Mouse (Mus musculus) myocyte (in vitro differentiated cells): Measurements from ENCODE around the gene Rapgef6. TPM values are rescaled to one million over a fixed set of nuclear protein-coding genes. Genes with fewer than 3 reads are reported as not detected.

ENCODE experiments used
- H3K27me3 ChIP-seq: one replicate; pipeline ENCODE4 v1.6.1; 2011; ENCODE audit not compliant: control insufficient read depth, insufficient read depth, insufficient read length
- H3K36me3 ChIP-seq: one replicate; pipeline ENCODE4 v1.6.1; 2011; ENCODE audit not compliant: control insufficient read depth, insufficient read depth
- H3K4me2 ChIP-seq: one replicate; pipeline ENCODE4 v1.6.1; 2011; ENCODE audit warnings: low read depth, control low read depth
- H3K4me3 ChIP-seq: one replicate; pipeline ENCODE4 v1.5.1; 2011; ENCODE audit warnings: mild to moderate bottlenecking, control low read depth, moderate library complexity
- H3K79me2 ChIP-seq: one replicate; pipeline ENCODE4 v1.6.1; 2011; ENCODE audit not compliant: control insufficient read depth, insufficient read depth
- H3ac ChIP-seq: one replicate; pipeline ENCODE4 v1.6.1; 2011; ENCODE audit not compliant: control insufficient read depth, insufficient read length
- CEBPB ChIP-seq: IDR thresholded peaks from 2 replicates; pipeline ENCODE4 v1.6.1; 2011; ENCODE audit warnings: mild to moderate bottlenecking, moderate library complexity; ENCODE audit not compliant: poor library complexity, insufficient read depth, severe bottlenecking
- E2F4 ChIP-seq: IDR thresholded peaks from one replicate; pipeline ENCODE4 v1.6.1; 2011; ENCODE audit warnings: mild to moderate bottlenecking, control low read depth, moderate library complexity; ENCODE audit not compliant: insufficient read depth
- MAX ChIP-seq: IDR thresholded peaks from one replicate; pipeline ENCODE4 v1.6.1; 2011; ENCODE audit warnings: low read depth, mild to moderate bottlenecking, control low read depth
- MYOD1 ChIP-seq, 3 experiments: IDR thresholded peaks; one replicate each; pipeline ENCODE4 v1.6.1; 2011; ENCODE audit warnings: control low read depth in 2 of 3, low read depth in 2 of 3, mild to moderate bottlenecking in 2 of 3, moderate library complexity in 1 of 3; ENCODE audit not compliant: insufficient read length in 2 of 3, control insufficient read depth in 1 of 3
- MYOG ChIP-seq, 3 experiments: IDR thresholded peaks; one replicate each; pipeline ENCODE4 v1.6.1; 2011; ENCODE audit warnings: control low read depth in 2 of 3, low read depth in 2 of 3, mild to moderate bottlenecking in 2 of 3; ENCODE audit not compliant: insufficient read length in 2 of 3, control insufficient read depth in 1 of 3, insufficient read depth in 1 of 3
- POLR2A ChIP-seq: IDR thresholded peaks from one replicate; pipeline ENCODE4 v1.6.1; 2011; ENCODE audit warnings: low read depth, mild to moderate bottlenecking, control low read depth, moderate library complexity; ENCODE audit not compliant: insufficient read length
- POLR2AphosphoS2 ChIP-seq: IDR thresholded peaks from one replicate; pipeline ENCODE4 v1.6.1; 2011; ENCODE audit warnings: low read depth, control low read depth; ENCODE audit not compliant: insufficient read length
- REST ChIP-seq: IDR thresholded peaks from one replicate; pipeline ENCODE4 v1.6.1; 2011; ENCODE audit warnings: mild to moderate bottlenecking, control low read depth, moderate library complexity; ENCODE audit not compliant: insufficient read depth, insufficient read length
- SRF ChIP-seq: IDR thresholded peaks from one replicate; pipeline ENCODE4 v1.6.1; 2011; ENCODE audit warnings: low read depth; ENCODE audit not compliant: control insufficient read depth, insufficient read length
- TCF12 ChIP-seq: IDR thresholded peaks from one replicate; pipeline ENCODE4 v1.6.1; 2011; ENCODE audit warnings: mild to moderate bottlenecking, control low read depth; ENCODE audit not compliant: poor library complexity, insufficient read depth, severe bottlenecking
- TCF3 ChIP-seq: IDR thresholded peaks from one replicate; pipeline ENCODE4 v1.6.1; 2011; ENCODE audit warnings: low read depth, control low read depth; ENCODE audit not compliant: insufficient read length
- USF1 ChIP-seq: IDR thresholded peaks from one replicate; pipeline ENCODE4 v1.6.1; 2011; ENCODE audit warnings: low read depth, mild to moderate bottlenecking, control low read depth, moderate library complexity
- polyA plus RNA-seq: library from polyadenylated mRNA; unstranded; fragments of >200 nt; fragmentation: generic; extraction: Trizol; gene quantifications from one replicate; pipeline ENCODE4 v1.2.1, GENCODE M21; 2012; ENCODE audit warnings: missing spikeins

Rapgef6 gene
- polyA plus RNA-seq, 1 experiment = 3.1 TPM

DNA sequence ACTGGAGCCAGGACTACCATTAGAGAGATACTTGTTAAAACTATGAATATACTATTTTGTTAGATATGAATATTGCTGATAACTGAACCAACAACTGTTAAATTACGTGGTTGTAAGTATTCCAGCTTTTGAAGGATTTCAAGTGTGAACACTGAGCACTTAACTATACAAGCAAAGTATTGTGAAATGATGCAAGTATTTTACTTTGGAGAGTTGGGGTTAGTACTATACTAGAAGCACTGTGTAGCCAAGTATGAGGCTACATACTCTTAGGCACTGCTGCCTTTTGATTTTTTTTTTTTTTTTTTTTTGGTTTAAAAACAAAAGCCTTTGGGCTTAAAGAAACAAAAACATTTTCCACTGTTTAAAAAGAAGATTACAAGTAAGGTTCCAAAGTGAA is 91.9 kb downstream of the Rapgef6 start:
- no peaks in the 10 kb centered on the region for H3K79me2 ChIP-seq
- no peaks in the 10 kb centered on the region for H3K27me3 ChIP-seq
- TF ChIP-seq POLR2AphosphoS2 = no peak
- TF ChIP-seq TCF3 = no peak
- no peak for TF ChIP-seq USF1
- no peak overlapping the region for H3K4me3 ChIP-seq
- no peak overlapping the region for H3ac ChIP-seq
- no peak overlapping the region for H3K4me2 ChIP-seq
- peaks cover 7% of the 10 kb centered on the region for H3K36me3 ChIP-seq

DNA sequence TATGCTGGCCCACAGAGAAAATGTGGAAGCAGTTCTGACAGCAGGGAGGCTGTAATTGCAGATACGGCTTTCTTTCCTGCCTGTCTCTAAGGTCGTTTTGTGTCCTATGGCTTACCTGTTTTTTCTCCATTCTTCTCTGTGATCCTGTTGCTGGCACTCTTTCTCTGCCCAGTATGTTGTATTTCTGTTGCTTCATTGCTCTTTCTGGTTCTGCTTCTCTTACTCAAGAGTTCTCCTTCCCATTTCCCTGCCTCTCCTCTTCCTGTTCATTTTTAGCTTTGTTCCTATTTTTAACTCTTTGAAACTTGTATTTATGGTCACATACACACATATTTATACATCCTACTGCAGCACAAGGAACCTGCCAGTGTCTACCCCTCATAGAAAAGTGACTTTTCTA is 96.2 kb downstream of the Rapgef6 start:
- Histone ChIP-seq H3K4me2 (no peak overlapping the region), H3K4me3 (no peak overlapping the region), H3ac (no peak overlapping the region), H3K36me3 (peaks cover 6% of the 10 kb centered on the region), H3K27me3 (no peaks in the 10 kb centered on the region), H3K79me2 (no peaks in the 10 kb centered on the region)
- TF ChIP-seq POLR2A = no peak
- no peak for TF ChIP-seq E2F4
- TF ChIP-seq SRF = no peak
- no peak for TF ChIP-seq USF1
- no peak for TF ChIP-seq REST
- TF ChIP-seq POLR2AphosphoS2 = no peak
- no peak for TF ChIP-seq CEBPB
- no peak for TF ChIP-seq TCF3
- TF ChIP-seq MYOG (IDR thresholded peaks at IDR 0.05; ENCODE audit: control insufficient read depth in 1 of 3, insufficient read depth in 1 of 3, insufficient read length in 2 of 3, low read depth in 2 of 3) = no peak
- TF ChIP-seq MAX = no peak
- TF ChIP-seq TCF12 = no peak

DNA sequence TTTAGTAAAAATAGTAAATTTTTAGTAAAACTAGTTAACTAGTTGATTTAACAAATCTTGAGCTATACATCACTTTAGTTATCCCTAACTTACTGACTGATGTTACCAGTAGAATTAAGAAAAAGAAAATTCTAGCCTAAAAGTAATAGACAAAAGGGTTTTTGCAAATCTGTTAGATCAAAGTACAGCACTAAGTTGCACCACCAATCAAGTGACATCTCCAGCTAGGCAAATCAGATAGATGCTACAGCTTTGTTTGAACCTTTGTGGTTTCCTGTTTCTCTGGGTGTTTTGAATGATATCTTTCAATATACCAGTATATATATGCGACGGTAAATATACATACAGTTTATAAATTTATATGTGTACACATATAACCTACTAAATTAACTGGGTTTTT is 99.1 kb downstream of the Rapgef6 start:
- Histone ChIP-seq H3K27me3 (no peaks in the 10 kb centered on the region), H3ac (no peak overlapping the region), H3K4me2 (no peak overlapping the region), H3K79me2 (no peaks in the 10 kb centered on the region), H3K4me3 (no peak overlapping the region), H3K36me3 (peaks cover 6% of the 10 kb centered on the region)
- no peak for TF ChIP-seq MAX

GRCm38 (mm10) chr11:54626905-54627304 is 104.3 kb downstream of the Rapgef6 start:
- no peaks in the 10 kb centered on the region for H3K27me3 ChIP-seq
- H3ac ChIP-seq = no peak overlapping the region
- TF ChIP-seq MYOG (IDR thresholded peaks at IDR 0.05; ENCODE audit: control insufficient read depth in 1 of 3, insufficient read depth in 1 of 3, insufficient read length in 2 of 3, low read depth in 2 of 3) = no peak
- TF ChIP-seq REST = no peak
- H3K4me3 ChIP-seq = no peak overlapping the region
- H3K4me2 ChIP-seq = no peak overlapping the region
- peaks cover 10% of the 10 kb centered on the region for H3K36me3 ChIP-seq
- H3K79me2 ChIP-seq = no peaks in the 10 kb centered on the region

DNA sequence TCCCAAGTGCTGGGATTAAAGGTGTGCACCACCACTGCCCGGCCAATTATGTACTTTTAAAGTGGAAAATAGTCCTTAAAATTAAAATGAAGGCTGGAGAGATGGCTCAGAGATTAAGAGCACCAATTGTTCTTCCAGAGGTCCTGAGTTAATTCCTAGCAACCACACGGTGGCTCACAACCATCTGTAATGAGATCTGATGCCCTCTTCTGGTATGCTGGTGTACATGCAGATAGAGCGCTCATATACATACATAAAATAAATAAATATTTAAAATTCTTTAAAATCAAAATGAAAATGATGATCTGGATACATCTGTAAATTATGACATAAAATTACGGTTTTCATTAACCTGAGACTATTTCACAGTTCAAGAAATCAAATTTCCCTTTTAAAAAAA is 123.8 kb downstream of the Rapgef6 start:
- no peaks in the 10 kb centered on the region for H3K79me2 ChIP-seq
- H3ac ChIP-seq = no peak overlapping the region
- TF ChIP-seq USF1 (no peak), MYOG (IDR thresholded peaks at IDR 0.05; ENCODE audit: control insufficient read depth in 1 of 3, insufficient read depth in 1 of 3, insufficient read length in 2 of 3, low read depth in 2 of 3) (no peak), MYOD1 (IDR thresholded peaks at IDR 0.05; ENCODE audit: control insufficient read depth in 1 of 3, insufficient read length in 2 of 3, low read depth in 2 of 3) (no peak), TCF3 (no peak), POLR2A (no peak), REST (no peak), MAX (no peak), SRF (no peak), POLR2AphosphoS2 (no peak), TCF12 (no peak), E2F4 (no peak), CEBPB (no peak)
- peaks cover 8% of the 10 kb centered on the region for H3K36me3 ChIP-seq
- H3K4me2 ChIP-seq = no peak overlapping the region
- no peak overlapping the region for H3K4me3 ChIP-seq
- no peaks in the 10 kb centered on the region for H3K27me3 ChIP-seq

GRCm38 (mm10) chr11:54648573-54648972 is 125.9 kb downstream of the Rapgef6 start:
- Histone ChIP-seq H3K4me2 (no peak overlapping the region), H3K36me3 (peaks cover 5% of the 10 kb centered on the region), H3K4me3 (no peak overlapping the region), H3K79me2 (no peaks in the 10 kb centered on the region), H3K27me3 (no peaks in the 10 kb centered on the region), H3ac (no peak overlapping the region)
- TF ChIP-seq TCF3 = no peak
- TF ChIP-seq POLR2AphosphoS2 = no peak
- TF ChIP-seq REST = no peak
- TF ChIP-seq POLR2A = no peak
- TF ChIP-seq MYOG (IDR thresholded peaks at IDR 0.05; ENCODE audit: control insufficient read depth in 1 of 3, insufficient read depth in 1 of 3, insufficient read length in 2 of 3, low read depth in 2 of 3) = no peak
- no peak for TF ChIP-seq E2F4
- TF ChIP-seq USF1 = no peak
- TF ChIP-seq CEBPB = no peak
- TF ChIP-seq TCF12 = no peak
- TF ChIP-seq MAX = no peak
- TF ChIP-seq SRF = no peak
- no peak for TF ChIP-seq MYOD1 (IDR thresholded peaks at IDR 0.05; ENCODE audit: control insufficient read depth in 1 of 3, insufficient read length in 2 of 3, low read depth in 2 of 3)
